Mouse (Mus musculus): ENCODE data around the gene Adipor1. TPM values are rescaled to one million over a fixed set of nuclear protein-coding genes. Genes with fewer than 3 reads are reported as not detected.

The Adipor1 gene
- total and polyA plus RNA-seq, 2 experiments from 2014 or later, result 123 to 210 TPM

DNA sequence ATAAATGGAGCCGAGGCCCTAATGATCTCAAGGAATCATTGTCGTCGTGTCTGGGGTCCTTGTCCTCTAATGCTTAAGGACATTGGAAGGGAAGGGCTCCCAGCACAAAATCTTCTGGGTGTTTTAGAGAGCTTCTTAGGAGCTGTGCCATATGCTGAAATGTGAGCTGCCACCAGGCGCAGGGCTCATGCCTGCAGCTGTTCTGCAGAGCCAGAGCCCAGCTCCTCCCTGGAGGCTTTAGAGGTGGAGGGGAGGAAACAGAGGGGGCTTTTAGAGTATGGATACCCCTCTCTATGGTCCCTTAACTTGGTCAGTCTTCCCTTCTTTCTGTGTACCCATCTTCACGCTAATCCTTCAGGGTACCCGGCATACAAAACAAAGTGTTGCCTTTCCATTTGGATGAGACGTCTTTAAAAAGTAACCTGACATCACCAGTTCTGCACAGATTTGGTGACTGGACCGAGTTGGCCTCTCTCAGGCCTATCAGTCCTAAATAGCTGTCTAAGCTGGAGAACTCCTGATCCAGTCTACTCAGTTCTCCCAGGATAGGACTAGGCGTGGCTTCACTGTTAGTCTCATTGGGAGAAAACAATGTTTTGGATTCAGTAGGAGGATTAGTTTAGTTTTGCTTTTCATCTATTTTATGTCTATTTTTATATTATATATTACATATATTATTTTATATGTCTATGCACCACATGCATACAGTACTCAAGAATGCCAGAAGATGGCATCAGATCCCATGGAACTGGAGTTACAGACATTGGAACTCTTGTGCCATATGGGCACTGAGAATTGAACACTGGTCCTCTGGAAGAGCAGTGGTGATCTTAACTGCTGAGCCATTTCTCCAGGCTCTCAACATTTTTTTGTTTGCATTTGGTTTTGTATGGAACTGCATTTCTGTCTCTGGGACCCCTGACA lies 3.2 kb upstream of the Adipor1 start:
- DNase-seq (ENCODE audit: low spot score), result no peak
- no peak overlapping the region for H3K4me2 ChIP-seq (ENCODE audit: low read depth, low read length)
- no peak overlapping the region for H3K9ac ChIP-seq (replicated peaks; ENCODE audit: low read depth, low read length)
- H3K27me3 ChIP-seq (ENCODE audit: control insufficient read depth, insufficient read depth, low read length), result no peaks in the 10 kb centered on the region
- no peak overlapping the region for H3K27ac ChIP-seq (ENCODE audit: low read depth)
- ATAC-seq (ENCODE audit: insufficient read depth, low read depth), result no peak
- 89% methylated on average over 9 of the region's 9 CpGs for WGBS
- peaks cover 46% of the 10 kb centered on the region for H3K36me3 ChIP-seq (replicated peaks; ENCODE audit: control insufficient read depth, insufficient read depth, low read length)
- peaks cover 9% of the 10 kb centered on the region; the same call in 1 of the 2 replicates for H3K4me1 ChIP-seq (ENCODE audit: control insufficient read depth, insufficient read depth)
- TF ChIP-seq CTCF (IDR thresholded peaks at IDR 0.05; ENCODE audit: low read depth) (no peak), EP300 (IDR thresholded peaks at IDR 0.05; ENCODE audit: low read depth) (no peak)
- no peak overlapping the region for H3K4me3 ChIP-seq (ENCODE audit: low read depth, low read length)
- H3K9me3 ChIP-seq (replicated peaks; ENCODE audit: control insufficient read depth, low read length), result no peaks in the 10 kb centered on the region

GRCm38 (mm10) chr1:134414038-134414437 lies 1.1 kb upstream of the Adipor1 start:
- Histone ChIP-seq H3K27me3 (ENCODE audit: control insufficient read depth, insufficient read depth, low read length) (no peaks in the 10 kb centered on the region), H3K36me3 (replicated peaks; ENCODE audit: control insufficient read depth, insufficient read depth, low read length) (peaks cover 35% of the 10 kb centered on the region), H3K4me3 (ENCODE audit: low read depth, low read length) (no peak overlapping the region), H3K9me3 (replicated peaks; ENCODE audit: control insufficient read depth, low read length) (no peaks in the 10 kb centered on the region), H3K4me2 (ENCODE audit: low read depth, low read length) (no peak overlapping the region; the same call in 1 of the 2 replicates), H3K4me1 (ENCODE audit: control insufficient read depth, insufficient read depth) (peaks cover 25% of the 10 kb centered on the region), H3K9ac (replicated peaks; ENCODE audit: low read depth, low read length) (no peak overlapping the region), H3K27ac (ENCODE audit: low read depth) (peak overlapping the region; percentile 97; the same call in 1 of the 2 replicates)
- ATAC-seq (ENCODE audit: insufficient read depth, low read depth), result no peak
- DNase-seq (ENCODE audit: low spot score), result no peak
- TF ChIP-seq EP300 (IDR thresholded peaks at IDR 0.05; ENCODE audit: low read depth) (no peak), CTCF (IDR thresholded peaks at IDR 0.05; ENCODE audit: low read depth) (no peak)
- WGBS, result 47% methylated on average over 2 of the region's 2 CpGs

GRCm38 (mm10) chr1:134414501-134415167 lies 544 bp upstream of the Adipor1 start:
- Histone ChIP-seq H3K9ac (replicated peaks; ENCODE audit: low read depth, low read length) (peak overlapping the region; percentile 89), H3K4me3 (ENCODE audit: low read depth, low read length) (peak overlapping the region; percentile 93), H3K4me1 (ENCODE audit: control insufficient read depth, insufficient read depth) (peaks cover 30% of the 10 kb centered on the region), H3K9me3 (replicated peaks; ENCODE audit: control insufficient read depth, low read length) (no peaks in the 10 kb centered on the region), H3K4me2 (ENCODE audit: low read depth, low read length) (peak overlapping the region; percentile 81), H3K27ac (ENCODE audit: low read depth) (peak overlapping the region; percentile 97), H3K27me3 (ENCODE audit: control insufficient read depth, insufficient read depth, low read length) (no peaks in the 10 kb centered on the region), H3K36me3 (replicated peaks; ENCODE audit: control insufficient read depth, insufficient read depth, low read length) (peaks cover 29% of the 10 kb centered on the region)
- 13% methylated on average over 11 of the region's 11 CpGs for WGBS
- DNase-seq (ENCODE audit: low spot score), result no peak
- ATAC-seq (ENCODE audit: insufficient read depth, low read depth), result peak; percentile 18; the same call in 1 of the 2 replicates
- TF ChIP-seq EP300 (IDR thresholded peaks at IDR 0.05; ENCODE audit: low read depth) (no peak), CTCF (IDR thresholded peaks at IDR 0.05; ENCODE audit: low read depth) (peak; percentile 27)

- Histone ChIP-seq H3K9me3 (replicated peaks; ENCODE audit: control insufficient read depth, low read length) (no peaks in the 10 kb centered on the region), H3K9ac (replicated peaks; ENCODE audit: low read depth, low read length) (no peak overlapping the region), H3K4me3 (ENCODE audit: low read depth, low read length) (no peak overlapping the region), H3K4me2 (ENCODE audit: low read depth, low read length) (no peak overlapping the region), H3K27ac (ENCODE audit: low read depth) (peak overlapping the region; percentile 71), H3K4me1 (ENCODE audit: control insufficient read depth, insufficient read depth) (peaks cover 38% of the 10 kb centered on the region), H3K36me3 (replicated peaks; ENCODE audit: control insufficient read depth, insufficient read depth, low read length) (peaks cover 15% of the 10 kb centered on the region), H3K27me3 (ENCODE audit: control insufficient read depth, insufficient read depth, low read length) (no peaks in the 10 kb centered on the region)
- TF ChIP-seq EP300 (IDR thresholded peaks at IDR 0.05; ENCODE audit: low read depth) (no peak), CTCF (IDR thresholded peaks at IDR 0.05; ENCODE audit: low read depth) (no peak)
- peak; percentile 39 for DNase-seq (ENCODE audit: low spot score)
- 45% methylated on average over 2 of the region's 2 CpGs for WGBS
- ATAC-seq (ENCODE audit: insufficient read depth, low read depth), result no peak
These were observed 3.3 kb downstream of the Adipor1 start for GRCm38 (mm10) chr1:134418414-134418975.

DNA sequence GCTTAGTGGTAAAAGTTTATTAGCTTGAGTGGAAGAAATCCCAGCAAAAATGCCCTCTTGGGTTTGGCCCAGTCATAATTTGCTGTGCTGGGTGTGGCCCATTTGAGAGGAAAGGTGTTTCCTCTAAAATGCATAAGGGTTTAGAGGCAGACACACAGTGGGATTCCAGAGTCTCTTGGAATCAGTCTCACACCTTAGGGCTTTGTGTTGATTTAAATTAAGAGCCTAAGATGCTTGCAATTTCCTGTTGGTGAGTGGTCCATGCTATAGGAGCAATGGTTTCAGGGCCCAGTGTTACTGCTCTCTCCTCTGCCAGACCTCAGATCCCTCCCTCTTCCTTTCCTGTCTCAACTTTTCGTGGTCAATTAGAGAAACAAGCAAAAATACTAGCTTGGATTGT lies 4.0 kb downstream of the Adipor1 start:
- Histone ChIP-seq H3K4me2 (ENCODE audit: low read depth, low read length) (peak overlapping the region; percentile 4; the same call in 1 of the 2 replicates), H3K4me3 (ENCODE audit: low read depth, low read length) (no peak overlapping the region), H3K27me3 (ENCODE audit: control insufficient read depth, insufficient read depth, low read length) (no peaks in the 10 kb centered on the region), H3K4me1 (ENCODE audit: control insufficient read depth, insufficient read depth) (peaks cover 38% of the 10 kb centered on the region), H3K9ac (replicated peaks; ENCODE audit: low read depth, low read length) (no peak overlapping the region), H3K9me3 (replicated peaks; ENCODE audit: control insufficient read depth, low read length) (no peaks in the 10 kb centered on the region), H3K27ac (ENCODE audit: low read depth) (peak overlapping the region; percentile 71), H3K36me3 (replicated peaks; ENCODE audit: control insufficient read depth, insufficient read depth, low read length) (peaks cover 22% of the 10 kb centered on the region)
- ATAC-seq (ENCODE audit: insufficient read depth, low read depth) (no peak), DNase-seq (ENCODE audit: low spot score) (no peak)
- 38% methylated on average over 1 of the region's 1 CpGs for WGBS
- TF ChIP-seq EP300 (IDR thresholded peaks at IDR 0.05; ENCODE audit: low read depth), result no peak
- TF ChIP-seq CTCF (IDR thresholded peaks at IDR 0.05; ENCODE audit: low read depth), result no peak
